Mouse (Mus musculus) kidney, adult 11 months (tissue): ENCODE results near the gene G530012D18Rik.
"Not testable (repeated sequence)": the region's sequence is repeated elsewhere in the genome, so short reads cannot be mapped to it uniquely, and the experiment has no call there.

Experiments
- DNase-seq: peaks from one replicate; pipeline ENCODE4 v3.0.0; 2022

Gene G530012D18Rik

GRCm38 (mm10) chr1:85575376-85575775 lies at the start of gene G530012D18Rik:
TSS of gene G530012D18Rik (plus strand) at chr1:85575676.
- DNase-seq, result not testable (repeated sequence)

GRCm38 (mm10) chr1:85526401-85526800 lies 49.1 kb upstream of the G530012D18Rik start:
- DNase-seq, result peak; percentile 16

GRCm38 (mm10) chr1:85528451-85529110 lies 46.9 kb upstream of the G530012D18Rik start:
- DNase-seq, result peak; percentile 18

- not testable (repeated sequence) for DNase-seq
Observed at GRCm38 (mm10) chr1:85543818-85544217, 31.7 kb upstream of the G530012D18Rik start.

GRCm38 (mm10) chr1:85546442-85546841 lies 29.0 kb upstream of the G530012D18Rik start:
- DNase-seq, result not testable (repeated sequence)

- peak; percentile 19 for DNase-seq
Observed at GRCm38 (mm10) chr1:85555261-85555660, 20.2 kb upstream of the G530012D18Rik start.

- not testable (repeated sequence) for DNase-seq
Observed at GRCm38 (mm10) chr1:85573554-85573953, 1.9 kb upstream of the G530012D18Rik start.

GRCm38 (mm10) chr1:85578372-85579010 lies 3.0 kb downstream of the G530012D18Rik start:
- DNase-seq, result not testable (repeated sequence)

- not testable (repeated sequence) for DNase-seq
Observed at GRCm38 (mm10) chr1:85579199-85580147, 4.0 kb downstream of the G530012D18Rik start.

- not testable (repeated sequence) for DNase-seq
Observed at GRCm38 (mm10) chr1:85580148-85580534, 4.7 kb downstream of the G530012D18Rik start.

- DNase-seq, result not testable (repeated sequence)
Observed at GRCm38 (mm10) chr1:85580578-85580977, 5.1 kb downstream of the G530012D18Rik start.

GRCm38 (mm10) chr1:85581518-85581917 lies 6.0 kb downstream of the G530012D18Rik start:
- not testable (repeated sequence) for DNase-seq

GRCm38 (mm10) chr1:85588697-85589096 lies 13.2 kb downstream of the G530012D18Rik start:
- not testable (repeated sequence) for DNase-seq

- not testable (repeated sequence) for DNase-seq
Observed at GRCm38 (mm10) chr1:85592526-85592925, 17.1 kb downstream of the G530012D18Rik start.

GRCm38 (mm10) chr1:85598271-85599012 lies 23.0 kb downstream of the G530012D18Rik start, which contains the start of gene Sp110:
TSS of gene Sp110 (minus strand) at chr1:85598817.
- DNase-seq, result not testable (repeated sequence)

- not testable (repeated sequence) for DNase-seq
Observed at GRCm38 (mm10) chr1:85600078-85600477, 24.6 kb downstream of the G530012D18Rik start, which contains the start of gene Sp140. TSS of gene Sp140 (plus strand) at chr1:85600378.

- DNase-seq, result not testable (repeated sequence)
Observed at GRCm38 (mm10) chr1:85600794-85601193, 25.3 kb downstream of the G530012D18Rik start.

GRCm38 (mm10) chr1:85604341-85604740 lies 28.9 kb downstream of the G530012D18Rik start:
- DNase-seq, result not testable (repeated sequence)

GRCm38 (mm10) chr1:85608361-85608760 lies 32.9 kb downstream of the G530012D18Rik start:
- DNase-seq, result not testable (repeated sequence)

- not testable (repeated sequence) for DNase-seq
Observed at GRCm38 (mm10) chr1:85610581-85610980, 35.1 kb downstream of the G530012D18Rik start.

GRCm38 (mm10) chr1:85615096-85615495 lies 39.6 kb downstream of the G530012D18Rik start:
- not testable (repeated sequence) for DNase-seq

- DNase-seq, result not testable (repeated sequence)
Observed at GRCm38 (mm10) chr1:85615819-85616218, 40.3 kb downstream of the G530012D18Rik start.
